In genomic region chr14:81387566-81387965, GRCm38 (mm10) we compare ENCODE assay signal across 13 mouse cellular contexts.
"Had no signal": no experiment of that assay in that cellular context is flagged by ENCODE, and none has a peak within 500 bp of the region (broad histone marks: within the 10 kb centered on the region; RNA-seq: fewer than 3 reads in every experiment).

No protein-coding gene starts in this region.

- H3K4me2 ChIP-seq: liver, embryonic 11.5 days; liver, embryonic 15.5 days; midbrain, embryonic 13.5 days had no signal

- H3K9ac ChIP-seq: liver, embryonic 15.5 days; midbrain, embryonic 13.5 days had no signal

- ATAC-seq: lung, postnatal 0 days; midbrain, embryonic 13.5 days had no signal

- H3K4me3 ChIP-seq: left cerebral cortex, adult 2 months; limb, embryonic 10.5 days; liver, embryonic 15.5 days; midbrain, embryonic 13.5 days had no signal

- H3K4me1 ChIP-seq: limb, embryonic 10.5 days; liver, embryonic 15.5 days; midbrain, embryonic 13.5 days had no signal

- DNase-seq: kidney, adult 8-10 months; kidney, postnatal 4 days; lung, adult 2 months; lung, postnatal 36 days; right cerebral cortex, postnatal 14 days; thymus, postnatal 4 days had no signal

- H3K27me3 ChIP-seq: liver, embryonic 15.5 days; midbrain, embryonic 13.5 days had no signal

- H3K27ac ChIP-seq: kidney, postnatal 0 days; left cerebral cortex, adult 2 months; limb, embryonic 10.5 days; liver, embryonic 15.5 days; midbrain, embryonic 13.5 days had no signal

- H3K36me3 ChIP-seq: limb, embryonic 10.5 days; liver, embryonic 15.5 days; midbrain, embryonic 13.5 days had no signal

- H3K9me3 ChIP-seq: limb, embryonic 10.5 days; liver, embryonic 15.5 days; midbrain, embryonic 13.5 days had no signal
